In the genomic region with DNA sequence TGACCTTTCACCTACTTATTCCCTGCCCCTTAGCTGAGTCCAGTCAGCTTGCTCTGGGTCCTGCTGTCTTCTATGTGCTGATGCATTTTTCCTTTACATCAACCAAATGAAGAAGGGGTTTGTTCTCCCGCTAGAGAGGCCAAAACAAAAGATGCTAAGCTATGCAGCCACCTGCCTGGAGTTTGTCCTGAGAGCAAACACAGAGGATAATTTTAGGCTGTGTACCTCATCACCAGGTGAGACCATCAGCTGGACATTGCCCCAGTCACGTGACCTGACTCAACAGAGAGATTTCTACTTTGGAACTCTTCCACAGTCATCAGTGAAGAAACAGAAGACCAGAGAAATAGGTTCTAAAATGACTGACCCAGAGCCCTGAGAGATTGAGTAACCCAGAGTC, we compare ENCODE assay signal across 31 mouse cellular contexts.
DNase-seq lines count a peak whose midpoint lies in the region; ATAC-seq and TF ChIP-seq lines count a peak whose summit lies in the region.
"Had no signal": no experiment of that assay in that cellular context is flagged by ENCODE, and none has a peak within 500 bp of the region (broad histone marks: within the 10 kb centered on the region; RNA-seq: fewer than 3 reads in every experiment).

No protein-coding gene starts in this region.

- H3K27me3 ChIP-seq in liver, adult 2 months (ENCODE audit: control insufficient read depth, insufficient read depth, low read length), result no peaks in the 10 kb centered on the region
- H3K27me3 ChIP-seq in liver, postnatal 0 days (ENCODE audit: insufficient read depth, low read length), result no peaks in the 10 kb centered on the region
- H3K27me3 ChIP-seq: forebrain, embryonic 13.5 days; heart, embryonic 15.5 days; neural tube, embryonic 15.5 days had no signal

- H3K9ac ChIP-seq in liver, adult 2 months (ENCODE audit: low read depth, low read length), result no peak overlapping the region
- no peak overlapping the region for H3K9ac ChIP-seq in liver, postnatal 0 days (replicated peaks)
- H3K9ac ChIP-seq: forebrain, embryonic 13.5 days; heart, embryonic 15.5 days; hindbrain, embryonic 14.5 days; lung, embryonic 14.5 days; neural tube, embryonic 15.5 days had no signal

- H3K27ac ChIP-seq in gastrocnemius, adult 2 months, result peak overlapping the region; percentile 74
- 0 out of 2 replicates have a peak overlapping the region, but pooled peaks have one; percentile 8 for H3K27ac ChIP-seq in liver, adult 2 months (replicated peaks; ENCODE audit: insufficient read depth, low read depth, low read length)
- peak overlapping the region; percentile 29; the same call in 1 of the 2 replicates for H3K27ac ChIP-seq in liver, postnatal 0 days (ENCODE audit: low read depth)
- H3K27ac ChIP-seq: forebrain, embryonic 13.5 days; heart, embryonic 15.5 days; hindbrain, embryonic 14.5 days; layer of hippocampus, adult 2 months; left cerebral cortex, adult 2 months; neural tube, embryonic 15.5 days; stomach, postnatal 0 days had no signal

- TF ChIP-seq EP300 in liver, postnatal 0 days (IDR thresholded peaks at IDR 0.05; ENCODE audit: low read depth), result peak; percentile 65

- ATAC-seq in liver, postnatal 0 days, result peak; percentile 98
- ATAC-seq: forebrain, embryonic 13.5 days; intestine, postnatal 0 days had no signal

- no peak for TF ChIP-seq POLR2A in liver, adult 2 months (IDR thresholded peaks at IDR 0.05; ENCODE audit: extremely low read depth, insufficient read depth, low read length)

- no peaks in the 10 kb centered on the region for H3K9me3 ChIP-seq in liver, postnatal 0 days (ENCODE audit: low read length)
- H3K9me3 ChIP-seq: forebrain, embryonic 13.5 days; G1E; heart, embryonic 15.5 days; neural tube, embryonic 15.5 days had no signal

- no peak overlapping the region for H3K4me2 ChIP-seq in liver, postnatal 0 days (ENCODE audit: low read depth, low read length)
- H3K4me2 ChIP-seq: forebrain, embryonic 13.5 days; heart, embryonic 15.5 days; hindbrain, embryonic 14.5 days; lung, embryonic 14.5 days; neural tube, embryonic 15.5 days had no signal

- DNase-seq in gastrocnemius, adult 2 months, result peak; percentile 26
- DNase-seq in gastrocnemius, adult 18-20 months (ENCODE audit: low spot score), result no peak
- DNase-seq in kidney, adult 9 months, result peak; percentile 27
- DNase-seq in kidney, adult 8-10 months, result no peak
- DNase-seq in liver, adult 2 months (ENCODE audit: extremely low read depth, low read depth, low spot score), result peak; percentile 93
- DNase-seq in liver, postnatal 0 days, result peak; percentile 65
- DNase-seq in left cerebral cortex, postnatal 14 days (ENCODE audit: low spot score in 2 of 2), result no peak
- DNase-seq in ovary, postnatal 14 days (ENCODE audit: low spot score), result no peak
- DNase-seq: adrenal gland, adult 8-10 months; cerebellum, adult 8-10 months; cerebellum, postnatal 36 days; gastrocnemius, postnatal 36 days; heart, adult 2 months; heart, postnatal 36 days; kidney, postnatal 14 days; left cerebral cortex, postnatal 4 days; lung, embryonic 14.5 days; lung, postnatal 14 days; midbrain, embryonic 14.5 days; right cerebral cortex, postnatal 4 days; thymus, adult 18-20 months; thymus, postnatal 25 days had no signal

- no peak for TF ChIP-seq CTCF in gastrocnemius, adult 2 months (IDR thresholded peaks at IDR 0.05)
- TF ChIP-seq CTCF in liver, adult 2 months (IDR thresholded peaks at IDR 0.05; ENCODE audit: low read depth, low read length), result no peak
- TF ChIP-seq CTCF in liver, postnatal 0 days (IDR thresholded peaks at IDR 0.05; ENCODE audit: low read depth), result no peak

- H3K79me2 ChIP-seq in liver, adult 2 months (ENCODE audit: control insufficient read depth, insufficient read depth, low read length), result no peaks in the 10 kb centered on the region

- intact Hi-C loops in gastrocnemius, adult 2 months (cut with DNase I), result no loop called here
- intact Hi-C loops in left cerebral cortex, postnatal 14 days (cut with DNase I), result no loop called here

- 23% methylated on average over 2 of the region's 2 CpGs for WGBS in liver, adult 2 months
- WGBS in liver, postnatal 0 days (ENCODE audit: insufficient replicate concordance), result 55% methylated on average over 2 of the region's 2 CpGs

- peaks cover 12% of the 10 kb centered on the region for H3K4me1 ChIP-seq in liver, adult 2 months (ENCODE audit: control insufficient read depth, insufficient read depth, low read length)
- peaks cover 2% of the 10 kb centered on the region; the same call in 1 of the 2 replicates for H3K4me1 ChIP-seq in liver, postnatal 0 days (ENCODE audit: insufficient read depth)

- no peak overlapping the region for H3K4me3 ChIP-seq in gastrocnemius, adult 2 months
- H3K4me3 ChIP-seq in liver, adult 2 months (ENCODE audit: insufficient read depth, low read depth, low read length), result no peak overlapping the region
- H3K4me3 ChIP-seq in liver, postnatal 0 days (ENCODE audit: low read depth, low read length), result no peak overlapping the region
- H3K4me3 ChIP-seq: forebrain, embryonic 13.5 days; heart, adult 2 months; heart, embryonic 15.5 days; layer of hippocampus, adult 2 months; left cerebral cortex, adult 2 months; neural tube, embryonic 15.5 days had no signal

- H3K36me3 ChIP-seq in liver, adult 2 months (ENCODE audit: control insufficient read depth, insufficient read depth, low read length), result no peaks in the 10 kb centered on the region
- no peaks in the 10 kb centered on the region for H3K36me3 ChIP-seq in liver, postnatal 0 days (replicated peaks; ENCODE audit: insufficient read depth, low read length)
- H3K36me3 ChIP-seq: G1E; heart, embryonic 15.5 days; neural tube, embryonic 15.5 days had no signal

Comparison
In these comparisons a context has a peak if more than half of its experiments do, and no peak if none do; other contexts are left out.
1. DNase-seq: peak in gastrocnemius, adult 2 months (single experiment), kidney, adult 9 months (single experiment), liver, adult 2 months (single experiment) and liver, postnatal 0 days (single experiment); none in gastrocnemius, adult 18-20 months (single experiment), kidney, adult 8-10 months (0 of 2), left cerebral cortex, postnatal 14 days (0 of 2) and ovary, postnatal 14 days (single experiment).
2. H3K27ac ChIP-seq: peak in every context shown above with its lines; median percentile 74 in gastrocnemius, adult 2 months; 29 in liver, postnatal 0 days; 8 in liver, adult 2 months.